8 mouse cellular contexts compared by ENCODE assay signal in the genomic region with DNA sequence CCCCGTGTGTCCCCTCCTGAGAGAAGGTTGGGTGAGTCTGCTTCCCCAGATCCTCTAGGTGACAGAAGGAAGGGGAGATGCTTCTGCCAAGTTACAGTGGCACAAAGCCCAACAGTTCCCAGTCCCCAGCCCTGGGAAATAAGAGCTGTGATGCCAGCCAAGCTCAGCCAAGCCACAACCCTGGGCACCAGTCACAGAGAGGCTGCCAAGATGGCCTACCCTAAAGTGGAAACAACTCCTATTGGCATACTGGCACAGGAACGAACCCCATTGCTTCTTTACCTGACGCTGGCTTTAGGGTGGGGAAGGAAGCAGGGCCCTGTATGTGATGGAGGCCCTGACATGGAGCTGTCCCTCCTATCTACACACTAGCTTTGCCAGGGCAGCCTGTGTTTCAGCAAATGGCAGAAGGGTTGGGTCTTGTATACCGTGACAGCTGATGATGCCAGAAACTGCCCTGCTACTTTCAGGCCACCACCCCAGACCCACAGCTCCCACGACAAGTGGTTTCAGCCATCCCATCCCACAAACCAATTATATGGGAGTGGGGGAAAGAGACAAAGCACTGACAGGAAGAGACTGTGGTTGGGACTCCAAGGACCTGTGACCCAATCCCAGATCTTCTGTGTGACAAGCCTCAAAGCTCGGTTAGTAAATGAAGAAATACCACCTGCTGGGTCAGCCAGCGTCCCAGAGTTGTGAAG. TPM values are rescaled to one million over a fixed set of nuclear protein-coding genes. Genes with fewer than 3 reads are reported as not detected.
A peak's percentile ranks its signal among the peaks of the same experiment; 100 is the strongest.
DNase-seq lines count a peak whose midpoint lies in the region; ATAC-seq and TF ChIP-seq lines count a peak whose summit lies in the region.

No protein-coding gene starts in this region.

- ATAC-seq in forebrain, embryonic 12.5 days (ENCODE audit: low FRiP score), result no peak
- no peak for ATAC-seq in hindbrain, embryonic 15.5 days (ENCODE audit: low FRiP score, low read depth)
- ATAC-seq in midbrain, embryonic 16.5 days, result no peak
- no peak for ATAC-seq in inflammation-experienced regulatory T-cells, adult 6 months

- 79% methylated on average over 7 of the region's 7 CpGs for WGBS in forebrain, embryonic 12.5 days
- 62% methylated on average over 7 of the region's 7 CpGs for WGBS in hindbrain, embryonic 15.5 days
- 71% methylated on average over 7 of the region's 7 CpGs for WGBS in midbrain, embryonic 16.5 days

- H3K9ac ChIP-seq in forebrain, embryonic 12.5 days, result no peak overlapping the region
- H3K9ac ChIP-seq in hindbrain, embryonic 15.5 days, result no peak overlapping the region
- H3K9ac ChIP-seq in midbrain, embryonic 16.5 days (ENCODE audit: low read depth, low read length), result no peak overlapping the region

- H3K4me1 ChIP-seq in forebrain, embryonic 12.5 days, result peaks cover 60% of the 10 kb centered on the region
- H3K4me1 ChIP-seq in hindbrain, embryonic 15.5 days (replicated peaks), result peaks cover 72% of the 10 kb centered on the region
- peaks cover 60% of the 10 kb centered on the region for H3K4me1 ChIP-seq in midbrain, embryonic 16.5 days (ENCODE audit: control insufficient read depth, insufficient read depth, low read length)

- no peak overlapping the region; the same call in 1 of the 2 replicates for H3K27ac ChIP-seq in forebrain, embryonic 12.5 days
- peak overlapping the region; percentile 77 for H3K27ac ChIP-seq in hindbrain, embryonic 15.5 days (replicated peaks)
- peak overlapping the region; percentile 15 for H3K27ac ChIP-seq in midbrain, embryonic 16.5 days (ENCODE audit: low read length)

- H3K27me3 ChIP-seq in forebrain, embryonic 12.5 days, result no peaks in the 10 kb centered on the region
- H3K27me3 ChIP-seq in hindbrain, embryonic 15.5 days, result no peaks in the 10 kb centered on the region
- H3K27me3 ChIP-seq in midbrain, embryonic 16.5 days (ENCODE audit: control insufficient read depth, insufficient read depth, low read depth, low read length), result no peaks in the 10 kb centered on the region

- intact Hi-C loops in left cerebral cortex, postnatal 10 days (cut with DNase I), result no loop called here
- intact Hi-C loops in left cerebral cortex, postnatal 36 days (cut with DNase I), result no loop called here

- no peaks in the 10 kb centered on the region for H3K9me3 ChIP-seq in forebrain, embryonic 12.5 days
- H3K9me3 ChIP-seq in hindbrain, embryonic 15.5 days, result no peaks in the 10 kb centered on the region
- no peaks in the 10 kb centered on the region for H3K9me3 ChIP-seq in midbrain, embryonic 16.5 days (replicated peaks; ENCODE audit: control insufficient read depth, low read length, poor library complexity, severe bottlenecking)

- H3K36me3 ChIP-seq in forebrain, embryonic 12.5 days (replicated peaks), result no peaks in the 10 kb centered on the region
- H3K36me3 ChIP-seq in hindbrain, embryonic 15.5 days, result no peaks in the 10 kb centered on the region
- no peaks in the 10 kb centered on the region for H3K36me3 ChIP-seq in midbrain, embryonic 16.5 days (ENCODE audit: control insufficient read depth, insufficient read depth, low read length)

- TF ChIP-seq POLR2A in brain, embryonic 14.5 days (IDR thresholded peaks at IDR 0.05; ENCODE audit: borderline replicate concordance, extremely low read depth, insufficient read depth, insufficient read length, poor library complexity, severe bottlenecking), result no peak

- DNase-seq in left cerebral cortex, postnatal 10 days (ENCODE audit: extremely low spot score in 1 of 2, low spot score in 2 of 2), result peak; percentile 57 to 66
- DNase-seq in left cerebral cortex, postnatal 36 days (ENCODE audit: low spot score in 2 of 2), result no peak
- DNase-seq in brain, embryonic 14.5 days (ENCODE audit: low read depth), result peak; percentile 71
- DNase-seq in retina, postnatal 1 day, result no peak

- no peak for TF ChIP-seq CTCF in brain, embryonic 14.5 days (IDR thresholded peaks at IDR 0.05; ENCODE audit: borderline replicate concordance, extremely low read depth, insufficient read depth, insufficient read length)

- no peak overlapping the region for H3K4me3 ChIP-seq in forebrain, embryonic 12.5 days (replicated peaks)
- H3K4me3 ChIP-seq in hindbrain, embryonic 15.5 days, result 0 out of 2 replicates have a peak overlapping the region, but pooled peaks have one; percentile 5
- no peak overlapping the region for H3K4me3 ChIP-seq in midbrain, embryonic 16.5 days (ENCODE audit: low read depth, low read length)

- H3K4me2 ChIP-seq in forebrain, embryonic 12.5 days, result peak overlapping the region; percentile 17; the same call in 1 of the 2 replicates
- H3K4me2 ChIP-seq in hindbrain, embryonic 15.5 days, result peak overlapping the region; percentile 83
- peak overlapping the region; percentile 46; the same call in 1 of the 2 replicates for H3K4me2 ChIP-seq in midbrain, embryonic 16.5 days (ENCODE audit: low read length)

RNA-seq across cellular contexts. Expression of gene Grk2, which starts 2.9 kb away (rescaled TPM):
- total RNA-seq in left cerebral cortex, postnatal 10 days (2021), result 100 to 1,000 TPM; 146 to 154 TPM
- 100 to 1,000 TPM; 223 to 239 TPM for total RNA-seq in left cerebral cortex, postnatal 36 days (2021)
- polyA plus RNA-seq in brain, embryonic 14.5 days (2012; rRNA removed), result 114 and 119 TPM in 2 replicates
- polyA plus RNA-seq in forebrain, embryonic 12.5 days (2016; fragmentation: Nextera tagmentation; extraction: Ambion mirVana), result 18.7 and 19.0 TPM in 2 replicates
- polyA plus RNA-seq in hindbrain, embryonic 15.5 days (2015; fragmentation: Nextera tagmentation; extraction: Ambion mirVana), result 25.7 and 31.9 TPM in 2 replicates
- polyA plus RNA-seq in midbrain, embryonic 16.5 days (2015; fragmentation: Nextera tagmentation; extraction: Ambion mirVana), result 24.8 and 26.8 TPM in 2 replicates
- 10 to 100 TPM; 81.3 to 90.8 (median 85.9) TPM for polyA plus RNA-seq in inflammation-experienced regulatory T-cells, adult 6 months (2017; shearing (Covaris generic))

RNA-seq across cellular contexts. Expression of gene Ankrd13d, which starts 20.2 kb away (rescaled TPM):
- total RNA-seq in left cerebral cortex, postnatal 10 days (2021), result 10 to 100 TPM; 87.8 to 91.7 TPM
- total RNA-seq in left cerebral cortex, postnatal 36 days (2021), result 10 to 100 TPM; 69.7 to 72.3 TPM
- 53.4 and 54.2 TPM in 2 replicates for polyA plus RNA-seq in brain, embryonic 14.5 days (2012; rRNA removed)
- polyA plus RNA-seq in forebrain, embryonic 12.5 days (2016; fragmentation: Nextera tagmentation; extraction: Ambion mirVana), result 12.6 and 14.2 TPM in 2 replicates
- polyA plus RNA-seq in hindbrain, embryonic 15.5 days (2015; fragmentation: Nextera tagmentation; extraction: Ambion mirVana), result 58.3 and 63.4 TPM in 2 replicates
- 55.6 and 65.7 TPM in 2 replicates for polyA plus RNA-seq in midbrain, embryonic 16.5 days (2015; fragmentation: Nextera tagmentation; extraction: Ambion mirVana)
- polyA plus RNA-seq in inflammation-experienced regulatory T-cells, adult 6 months (2017; shearing (Covaris generic)), result 1 to 10 TPM in 2 of 3 experiments, under 1 TPM in 1; 0.87 to 3.0 (median 2.3) TPM

RNA-seq across cellular contexts. Expression of gene Ssh3, which starts 34.1 kb away (rescaled TPM):
- 10 to 100 TPM; 49.5 to 55.1 TPM for total RNA-seq in left cerebral cortex, postnatal 10 days (2021)
- 10 to 100 TPM; 41.1 to 65.6 TPM for total RNA-seq in left cerebral cortex, postnatal 36 days (2021)
- 50.4 and 57.5 TPM in 2 replicates for polyA plus RNA-seq in brain, embryonic 14.5 days (2012; rRNA removed)
- polyA plus RNA-seq in forebrain, embryonic 12.5 days (2016; fragmentation: Nextera tagmentation; extraction: Ambion mirVana), result 5.6 and 6.1 TPM in 2 replicates
- 15.9 and 18.5 TPM in 2 replicates for polyA plus RNA-seq in hindbrain, embryonic 15.5 days (2015; fragmentation: Nextera tagmentation; extraction: Ambion mirVana)
- polyA plus RNA-seq in midbrain, embryonic 16.5 days (2015; fragmentation: Nextera tagmentation; extraction: Ambion mirVana), result 14.7 and 19.6 TPM in 2 replicates
- 10 to 100 TPM in 2 of 3 experiments, 1 to 10 TPM in 1; 9.6 to 14.5 (median 13.6) TPM for polyA plus RNA-seq in inflammation-experienced regulatory T-cells, adult 6 months (2017; shearing (Covaris generic))

Comparison
In these comparisons a context has a peak if more than half of its experiments do, and no peak if none do; other contexts are left out.
1. DNase-seq: peak in left cerebral cortex, postnatal 10 days (2 of 2) and brain, embryonic 14.5 days (single experiment); none in left cerebral cortex, postnatal 36 days (0 of 2) and retina, postnatal 1 day (single experiment).
2. H3K4me2 ChIP-seq: peak in every context shown above with its lines; median percentile 83 in hindbrain, embryonic 15.5 days; 46 in midbrain, embryonic 16.5 days; 17 in forebrain, embryonic 12.5 days.